Mouse (Mus musculus) gastrocnemius, adult 8-10 months (tissue): ENCODE measurements around the gene Hoxd12. TPM values are rescaled to one million over a fixed set of nuclear protein-coding genes. Genes with fewer than 3 reads are reported as not detected.

ENCODE experiments used
- DNase-seq, 2 experiments: peaks; one replicate each; pipeline ENCODE4 v3.0.0; 2022; ENCODE audit warnings: low spot score in 2 of 2
- total RNA-seq, 4 experiments: library from RNA; stranded (reverse); gene quantifications; 2 replicates each; pipeline ENCODE4 v1.2.4; 2022

Hoxd12 gene
- total RNA-seq, result not detected

DNA sequence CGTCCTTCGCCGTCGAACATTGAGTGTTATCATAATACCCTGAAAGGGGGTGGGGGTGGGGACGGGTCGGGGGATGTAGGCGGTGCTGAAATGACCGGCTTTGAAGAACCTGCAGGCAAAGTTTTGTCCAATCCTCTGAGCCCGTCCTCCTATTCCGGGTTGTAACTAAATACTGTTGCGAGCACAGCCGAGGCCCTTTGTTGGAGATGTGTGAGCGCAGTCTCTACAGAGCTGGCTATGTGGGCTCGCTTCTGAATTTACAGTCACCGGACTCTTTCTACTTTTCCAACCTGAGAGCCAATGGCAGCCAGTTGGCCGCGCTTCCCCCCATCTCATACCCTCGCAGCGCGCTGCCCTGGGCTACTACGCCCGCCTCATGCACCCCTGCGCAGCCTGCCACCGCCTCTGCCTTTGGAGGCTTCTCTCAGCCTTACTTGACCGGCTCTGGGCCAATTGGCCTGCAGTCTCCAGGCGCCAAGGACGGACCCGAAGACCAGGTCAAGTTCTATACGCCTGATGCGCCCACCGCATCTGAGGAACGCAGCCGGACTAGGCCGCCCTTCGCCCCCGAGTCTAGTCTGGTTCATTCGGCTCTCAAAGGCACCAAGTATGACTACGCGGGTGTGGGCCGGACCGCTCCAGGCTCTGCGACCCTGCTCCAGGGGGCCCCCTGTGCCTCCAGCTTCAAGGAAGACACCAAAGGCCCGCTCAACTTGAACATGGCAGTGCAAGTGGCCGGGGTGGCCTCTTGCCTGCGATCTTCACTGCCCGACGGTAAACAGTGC, at the start of gene Hoxd12:
Gene Hoxd12 (plus strand): TSS at position 133 of the 785 bp plus-strand sequence.
- DNase-seq, result no peak

DNA sequence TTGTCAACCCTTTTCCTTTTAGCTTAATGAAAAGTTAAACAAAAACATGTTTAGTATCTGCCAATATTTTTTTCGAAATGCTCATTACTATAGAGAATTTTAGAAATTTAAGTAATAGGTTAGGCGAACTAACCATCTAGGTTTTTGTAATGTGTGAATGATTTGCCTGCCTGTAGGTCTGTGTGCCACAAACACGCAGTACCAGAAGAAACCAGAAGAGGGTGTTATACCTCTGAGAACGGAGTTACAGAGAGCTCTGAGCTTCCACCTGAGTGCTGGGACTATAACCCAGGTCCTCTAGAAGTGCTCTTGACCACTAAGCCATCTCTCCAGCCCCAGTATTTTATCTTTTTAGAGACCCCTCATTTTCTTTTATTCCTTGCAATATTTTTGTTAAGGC, 39.4 kb upstream of the Hoxd12 start:
- DNase-seq, result no peak

DNA sequence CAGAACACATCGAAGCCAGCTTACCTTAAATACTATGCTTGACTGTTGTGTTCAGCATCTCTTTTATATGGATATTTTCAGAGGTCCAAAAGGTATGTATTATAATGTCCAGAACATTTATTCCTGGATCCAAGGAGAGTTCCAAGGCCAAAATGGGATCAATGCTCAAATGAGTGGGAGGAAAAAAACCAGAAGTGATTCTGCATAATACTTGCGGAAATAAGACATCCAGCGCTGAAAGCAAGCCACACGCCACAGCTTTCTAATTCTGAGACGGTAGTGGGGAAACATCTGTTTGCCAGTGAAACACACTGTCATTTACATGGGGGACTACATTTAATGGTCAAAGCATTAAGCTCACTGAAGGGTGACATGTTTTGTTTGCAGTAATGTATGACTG, 32.4 kb upstream of the Hoxd12 start:
- no peak for DNase-seq

DNA sequence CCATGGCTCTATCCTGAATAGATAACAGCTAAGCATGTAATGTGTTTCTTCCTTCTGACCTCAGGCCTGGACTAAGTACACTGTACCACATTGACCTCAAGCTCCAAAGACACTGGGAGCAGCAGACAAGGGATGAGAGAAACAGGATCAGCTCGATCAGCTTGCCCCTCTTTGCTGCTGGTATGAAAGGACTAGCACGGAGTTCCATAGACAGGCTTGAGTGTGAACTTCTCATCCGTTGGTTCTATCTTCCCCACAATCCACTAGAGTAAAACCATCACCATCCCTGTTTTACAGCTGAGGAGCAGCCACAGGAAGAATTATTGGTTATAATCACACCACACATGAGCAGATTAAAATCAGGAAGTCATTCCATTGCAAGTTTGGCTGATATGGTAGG, 29.2 kb upstream of the Hoxd12 start:
- no peak for DNase-seq

DNA sequence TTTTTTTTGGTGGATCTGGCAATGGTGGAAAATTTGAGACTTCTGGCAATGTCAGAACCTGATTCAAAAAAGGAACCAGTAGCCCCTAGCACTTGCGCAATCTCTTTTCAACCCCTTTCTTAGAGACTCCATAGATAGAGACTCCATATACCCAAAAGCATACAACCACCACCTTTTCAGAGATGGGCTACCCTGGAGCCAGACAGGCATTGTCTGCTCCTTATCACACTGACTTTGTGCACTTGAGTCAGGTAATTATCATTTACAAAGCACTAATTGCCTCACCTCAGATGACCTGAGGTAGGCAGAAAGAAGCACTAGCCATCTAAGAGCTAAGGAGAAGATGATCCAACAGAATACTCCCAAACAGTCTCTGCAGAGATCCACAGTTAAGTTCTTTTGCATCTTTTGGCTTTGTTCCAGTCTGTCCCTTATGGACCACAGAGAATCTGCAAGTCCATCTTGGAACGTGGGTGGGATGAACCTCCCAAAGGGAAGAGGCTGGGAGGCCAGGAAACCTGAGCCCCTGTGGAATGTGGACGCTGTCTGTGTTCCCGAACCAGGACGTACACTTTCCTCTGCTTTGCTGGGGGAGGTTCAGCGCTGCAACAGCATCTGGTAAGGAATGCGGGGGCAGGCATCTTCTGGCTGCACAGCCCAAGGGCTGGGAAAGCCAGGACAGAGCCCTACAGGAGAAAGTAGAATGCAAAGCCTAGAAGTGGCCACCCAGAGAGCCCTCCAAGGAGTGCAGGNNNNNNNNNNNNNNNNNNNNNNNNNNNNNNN, 27.5 kb upstream of the Hoxd12 start:
- DNase-seq, result no peak

- DNase-seq, result no peak
These were observed 21.8 kb upstream of the Hoxd12 start for GRCm38 (mm10) chr2:74652996-74653340.

- DNase-seq, result no peak
These were observed 20.9 kb upstream of the Hoxd12 start for GRCm38 (mm10) chr2:74653781-74654535.

DNA sequence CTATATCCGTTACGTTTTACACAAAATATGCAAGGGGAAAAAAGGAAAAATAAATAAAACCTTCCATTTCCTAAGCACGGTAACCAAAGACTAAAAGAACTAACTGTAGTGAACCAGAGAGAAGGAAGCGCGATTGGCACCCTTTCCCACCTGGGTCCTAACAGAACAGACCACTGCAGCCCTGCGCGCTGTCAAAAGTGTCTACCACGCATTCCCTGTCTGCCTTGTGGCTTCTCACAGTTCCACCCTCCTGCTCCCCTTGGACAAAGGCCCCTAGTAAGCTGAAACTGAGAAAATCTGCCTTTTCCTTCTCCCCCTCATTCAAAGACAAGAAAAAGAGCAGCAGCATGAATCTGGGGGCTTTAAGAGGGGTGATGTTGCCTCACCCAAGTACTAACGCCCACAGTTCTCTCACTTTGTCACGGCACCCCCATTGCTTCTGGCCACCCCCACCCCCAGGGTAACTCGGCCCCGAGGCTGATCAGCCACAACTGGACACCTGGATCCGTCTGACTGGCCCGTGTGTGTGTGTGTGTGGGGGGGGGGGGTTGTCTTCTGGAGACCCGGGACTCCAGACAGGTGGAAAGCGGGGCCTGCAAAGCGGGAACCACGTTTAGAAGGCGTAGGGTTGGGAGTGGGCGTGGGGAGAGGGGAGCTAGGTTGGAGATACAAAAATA, 19.9 kb upstream of the Hoxd12 start:
- DNase-seq, result no peak

- DNase-seq, result no peak
These were observed 19.4 kb upstream of the Hoxd12 start for GRCm38 (mm10) chr2:74655420-74655781.

DNA sequence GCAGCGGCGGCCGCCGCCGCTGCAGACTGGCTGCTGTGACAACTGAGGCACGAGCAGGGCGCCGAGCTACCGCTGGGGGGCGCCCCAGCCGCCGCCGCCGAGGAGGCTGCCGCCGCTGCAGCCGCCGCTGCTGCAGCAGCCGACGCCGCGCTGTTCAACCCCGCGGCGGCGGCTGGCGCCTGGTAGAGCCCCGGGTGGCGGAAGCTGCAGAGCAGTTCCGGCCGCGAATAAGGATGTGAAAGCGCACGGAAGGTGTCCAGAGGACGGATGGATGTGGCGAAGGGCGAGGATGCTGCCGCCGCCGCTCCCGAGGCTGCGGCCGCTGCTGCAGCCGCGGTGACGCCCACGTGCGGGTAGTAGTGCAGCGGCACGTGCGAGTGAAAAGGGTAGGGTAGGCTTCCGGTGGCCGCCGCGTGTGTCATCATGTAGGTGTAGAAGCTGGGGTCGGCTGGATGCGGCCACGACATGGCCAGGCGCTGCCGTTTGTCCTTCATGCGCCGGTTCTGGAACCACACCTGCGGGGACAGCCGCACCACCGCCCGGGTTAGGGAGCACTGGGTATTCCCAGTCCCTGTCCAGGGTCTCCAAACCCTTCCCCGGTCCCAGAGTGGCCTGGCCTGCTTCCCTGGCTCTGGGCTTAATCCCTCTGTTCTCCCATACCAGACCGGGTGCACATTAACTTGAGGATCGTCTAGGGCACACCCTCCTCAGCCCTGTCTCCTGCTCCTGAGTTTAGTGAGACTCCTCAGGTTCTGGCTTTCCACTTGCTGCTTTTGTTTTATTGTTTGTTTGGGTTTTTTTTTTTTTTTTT, 18.8 kb upstream of the Hoxd12 start:
- DNase-seq, result no peak

- DNase-seq, result no peak
These were observed 18.2 kb upstream of the Hoxd12 start for GRCm38 (mm10) chr2:74656632-74657021.

- no peak for DNase-seq
These were observed 17.4 kb upstream of the Hoxd12 start for GRCm38 (mm10) chr2:74657251-74658023.

GRCm38 (mm10) chr2:74658024-74658666, 16.7 kb upstream of the Hoxd12 start:
- no peak for DNase-seq

- DNase-seq, result no peak
These were observed 16.0 kb upstream of the Hoxd12 start for GRCm38 (mm10) chr2:74658667-74659371.

DNA sequence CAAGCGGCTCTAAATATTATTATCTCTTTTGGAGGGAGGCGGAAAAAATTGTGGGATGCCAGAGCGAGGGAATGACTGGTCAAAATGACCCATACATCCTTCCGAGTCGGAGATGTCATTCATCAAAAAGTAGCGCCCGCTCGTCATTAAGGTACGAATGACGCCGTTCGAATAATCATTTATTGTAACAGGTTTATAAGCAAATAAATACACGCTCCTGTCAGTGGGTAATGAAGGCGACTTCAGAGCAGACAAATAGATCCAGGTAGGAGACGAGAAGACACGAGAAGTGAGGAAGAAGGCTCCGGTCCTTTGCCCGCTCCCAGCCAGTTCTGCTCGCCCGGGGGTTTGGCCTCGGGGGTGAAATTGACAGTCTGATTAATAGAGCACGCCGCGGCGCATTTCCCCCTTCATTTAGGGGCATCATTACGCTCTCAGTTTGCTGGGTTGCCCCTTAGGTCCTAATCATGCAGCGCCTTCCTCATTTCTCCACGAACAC, 15.3 kb upstream of the Hoxd12 start, which contains the start of gene Evx2:
Gene Evx2 (minus strand): TSS at position 51 of the 499 bp plus-strand sequence.
- DNase-seq, result no peak

GRCm38 (mm10) chr2:74660421-74661375, 14.1 kb upstream of the Hoxd12 start:
- DNase-seq, result no peak

DNA sequence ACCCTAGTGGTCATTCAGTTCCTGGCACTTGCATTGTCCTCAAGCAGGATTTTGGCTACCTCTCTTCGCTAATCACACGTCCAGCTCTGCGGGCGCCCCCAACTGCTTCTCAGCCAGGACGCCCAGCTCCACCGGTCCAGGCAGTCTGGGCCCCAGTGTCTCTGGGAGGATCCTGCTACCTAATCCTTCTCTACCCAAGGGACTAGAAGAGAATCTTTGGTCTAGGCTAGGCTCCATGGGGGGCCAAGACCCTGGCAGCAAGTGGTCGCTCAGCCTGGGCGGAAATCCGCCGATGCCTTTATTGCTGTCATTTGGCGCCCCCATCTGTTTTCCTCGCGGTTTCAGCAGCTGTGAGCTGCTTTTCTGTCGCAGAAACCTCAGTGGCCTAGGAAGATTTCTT, 13.1 kb upstream of the Hoxd12 start:
- no peak for DNase-seq
